Mouse (Mus musculus) NIH3T3 (cell line): ENCODE results near the gene Pxn.
A peak's percentile ranks its signal among the peaks of the same experiment; 100 is the strongest.

Experiments
- DNase-seq: peaks from one replicate; pipeline ENCODE4 v3.0.0-alpha.2; 2012; ENCODE audit warnings: low read depth

The Pxn gene

DNA sequence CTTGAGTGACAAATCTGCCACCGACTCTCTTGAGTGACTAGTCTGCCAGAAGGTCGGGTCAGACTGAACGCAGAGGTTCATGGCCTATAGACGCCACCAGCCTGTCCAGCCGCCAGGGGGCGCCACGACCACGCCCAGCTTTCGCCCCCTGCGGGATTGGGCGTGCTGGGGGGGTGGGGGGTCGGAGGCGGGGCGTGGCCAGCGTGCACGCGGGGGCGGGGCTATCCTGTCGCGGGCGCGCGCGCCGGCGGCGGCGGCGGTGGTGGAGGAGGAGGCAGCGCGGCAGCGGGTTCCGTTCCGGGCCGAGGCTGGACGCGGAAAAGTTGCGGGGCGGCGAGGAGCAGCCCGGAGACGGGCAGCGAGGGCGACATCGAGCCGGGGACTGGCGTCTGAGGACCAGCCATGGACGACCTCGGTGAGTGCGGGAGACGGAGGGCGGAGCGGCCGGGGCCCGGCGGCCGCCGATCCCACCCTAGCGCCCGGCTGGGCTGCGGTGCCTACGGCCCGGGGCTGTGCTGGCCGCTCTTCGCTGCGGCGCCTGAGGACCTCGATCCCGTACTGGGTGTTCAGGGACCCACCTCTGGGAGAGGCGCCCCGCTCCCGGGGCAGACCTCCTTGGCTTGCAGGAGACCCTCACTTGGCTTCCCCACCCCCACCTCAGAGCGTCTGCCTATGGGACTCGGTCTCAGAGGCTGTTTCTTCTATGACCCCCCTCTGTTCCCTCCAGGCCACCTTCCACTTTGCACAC, at the start of gene Pxn:
TSS of gene Pxn (plus strand) at position 223 of the 748 bp plus-strand sequence.
- DNase-seq: peak; percentile 96

DNA sequence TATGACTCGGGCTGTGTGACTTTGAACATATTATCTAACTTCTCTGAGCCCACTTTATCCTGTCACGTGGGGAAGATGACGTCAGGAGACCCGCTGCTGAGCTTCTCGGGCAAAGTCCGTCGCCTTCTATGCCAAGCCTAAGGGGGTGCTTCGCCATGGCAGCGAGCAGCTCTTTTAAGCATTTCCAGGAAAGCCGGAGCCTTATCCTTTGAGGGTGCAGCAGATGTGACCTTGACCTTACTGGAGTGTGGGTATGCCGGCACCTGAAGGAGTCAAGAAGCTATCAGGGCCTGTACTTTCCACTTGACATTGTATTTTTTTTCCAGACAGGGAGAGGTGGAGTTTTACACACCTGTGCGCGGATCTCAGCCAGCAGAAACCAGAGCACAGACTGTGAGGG, 47.6 kb upstream of the Pxn start:
- no peak for DNase-seq

DNA sequence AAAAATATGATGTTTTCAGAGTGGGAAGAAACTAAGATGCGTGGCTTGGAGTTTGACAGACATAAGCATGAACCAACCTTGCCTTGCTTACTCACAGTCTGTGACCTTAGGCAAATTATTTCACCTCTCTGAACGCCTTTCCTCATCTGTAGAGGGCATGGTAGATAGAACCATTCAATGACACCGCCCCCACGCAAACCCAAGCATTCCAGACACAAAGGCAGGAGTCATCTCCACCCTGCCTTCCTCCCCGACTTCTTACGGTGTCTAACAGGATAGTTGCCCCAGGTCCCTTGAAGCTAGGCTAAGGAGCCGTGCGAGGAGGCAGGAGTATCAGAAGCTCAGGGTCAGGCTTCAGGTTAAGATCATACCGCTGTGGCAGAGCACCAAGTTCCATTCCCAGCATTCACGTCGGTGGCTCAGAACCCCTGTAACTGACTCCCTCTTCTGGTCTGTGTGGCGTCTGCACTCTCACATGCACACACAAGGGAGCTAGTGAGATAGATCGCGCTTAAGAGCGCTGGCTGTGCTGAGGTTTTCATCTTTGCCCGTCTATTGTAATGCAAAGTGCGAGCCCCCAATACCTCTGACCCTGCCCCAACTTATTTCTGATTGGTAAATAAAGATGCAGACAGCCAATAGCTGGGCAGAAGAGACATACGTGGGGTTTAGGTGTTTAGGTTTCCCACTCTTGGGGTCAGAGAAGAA, 41.9 kb upstream of the Pxn start:
- no peak for DNase-seq

DNA sequence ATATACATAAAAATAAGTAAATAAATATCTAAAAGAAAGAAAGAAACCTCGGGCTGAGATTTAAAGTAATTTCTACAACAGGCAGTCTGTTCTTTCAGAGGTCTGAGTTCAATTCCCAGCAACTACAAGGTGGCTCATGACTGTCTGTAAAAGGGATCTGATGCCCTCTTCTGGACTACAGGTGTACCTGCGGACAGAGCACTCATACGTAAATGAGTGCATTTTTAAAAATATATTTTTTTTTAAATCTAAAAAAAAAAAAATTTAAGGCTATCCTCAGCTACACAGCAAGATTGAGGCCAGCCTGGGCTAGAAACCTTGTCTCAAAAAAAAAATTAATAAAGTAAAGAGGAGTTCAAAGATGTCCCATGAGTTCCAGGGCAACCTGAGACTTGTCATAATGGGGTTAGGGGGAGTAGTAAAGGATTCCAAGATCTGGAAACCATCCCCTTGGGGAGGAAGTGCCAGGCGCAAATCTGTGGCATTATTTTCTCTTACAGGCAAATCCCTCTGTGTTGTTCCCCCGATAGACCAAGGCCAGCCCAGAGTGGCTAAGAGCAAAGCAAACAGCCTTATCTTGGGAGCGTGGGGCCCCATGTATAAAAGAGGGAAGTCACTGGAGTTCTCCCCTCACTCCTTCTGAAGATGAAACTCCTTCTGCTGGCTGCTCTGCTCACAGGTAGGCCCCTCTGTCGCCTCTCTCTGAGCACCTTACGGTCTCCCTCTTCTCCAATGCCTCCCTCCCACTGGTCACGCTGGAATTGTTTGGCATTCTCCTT, 40.6 kb upstream of the Pxn start, which contains the start of gene Pla2g1b:
TSS of gene Pla2g1b (plus strand) at position 621 of the 779 bp plus-strand sequence.
- peak; percentile 32 for DNase-seq

DNA sequence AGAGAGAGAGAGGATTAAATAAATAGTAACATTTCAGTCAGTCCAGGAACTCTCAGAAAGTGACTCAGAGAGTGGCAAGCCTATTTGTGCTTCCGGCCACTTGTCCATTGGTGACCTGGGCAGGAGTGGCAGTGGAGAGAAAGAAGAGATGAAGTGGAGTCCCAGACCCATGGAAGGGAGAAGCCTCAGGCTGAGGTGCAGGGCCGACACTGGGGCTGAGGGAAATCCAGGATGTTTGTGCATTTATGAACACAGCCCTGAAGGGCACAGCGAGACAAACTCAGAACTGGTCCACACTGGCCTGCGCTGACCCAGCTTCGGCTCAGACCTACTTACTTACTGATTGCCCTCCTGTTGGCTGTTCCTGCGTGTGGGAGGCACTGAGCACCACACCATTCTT, 36.7 kb upstream of the Pxn start:
- DNase-seq: no peak

DNA sequence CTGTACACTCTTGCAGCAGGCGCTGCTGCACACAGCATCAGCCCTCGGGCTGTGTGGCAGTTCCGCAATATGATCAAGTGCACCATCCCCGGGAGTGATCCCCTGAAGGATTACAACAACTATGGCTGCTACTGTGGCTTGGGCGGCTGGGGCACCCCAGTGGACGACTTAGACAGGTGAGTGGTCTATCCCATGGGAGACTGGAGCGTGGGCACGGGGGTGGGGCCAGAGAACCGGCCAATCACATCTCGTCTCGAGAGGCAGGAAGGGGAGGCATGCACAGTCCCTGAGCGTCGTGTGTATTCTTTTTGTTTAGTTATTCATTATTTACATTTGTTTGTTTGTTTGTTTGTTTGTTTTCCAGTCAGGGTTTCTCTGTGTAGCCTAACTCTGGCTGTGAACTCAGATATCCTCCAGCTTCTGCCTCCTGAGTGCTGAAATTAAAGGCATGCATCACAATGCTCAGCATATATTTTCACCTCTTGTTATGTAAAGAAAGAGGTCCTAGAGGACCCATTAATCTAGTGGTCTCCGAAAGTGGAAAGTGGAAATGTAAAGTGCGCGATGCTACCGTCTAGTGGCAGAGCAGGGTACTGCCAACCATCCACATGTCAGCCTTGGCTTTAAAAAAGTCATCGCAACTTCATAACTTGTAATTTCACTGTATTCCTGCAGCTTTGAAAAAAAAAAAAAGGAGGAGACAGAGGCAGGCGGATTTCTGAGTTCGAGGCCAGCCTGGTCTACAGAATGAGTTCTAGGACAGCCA, 35.5 kb upstream of the Pxn start:
- DNase-seq: peak; percentile 73

DNA sequence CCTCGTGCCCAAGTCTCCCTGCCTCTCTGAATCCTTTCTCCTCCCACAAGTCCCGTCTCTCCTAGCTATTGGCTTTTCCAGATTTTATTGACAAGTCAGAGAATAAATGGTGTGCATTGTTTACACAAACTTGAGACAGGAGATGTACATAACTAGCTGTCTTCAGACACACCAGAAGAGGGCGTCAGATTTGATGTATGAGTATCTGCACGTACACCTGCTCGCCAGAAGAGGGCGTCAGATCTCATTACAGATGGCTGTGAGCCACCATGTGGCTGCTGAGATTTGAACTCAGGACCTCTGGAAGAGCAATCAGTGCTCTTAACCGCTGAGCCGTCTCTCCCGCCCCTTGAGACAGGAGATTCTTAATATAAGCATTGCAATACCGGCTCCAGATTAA, 33.3 kb upstream of the Pxn start:
- DNase-seq: no peak

DNA sequence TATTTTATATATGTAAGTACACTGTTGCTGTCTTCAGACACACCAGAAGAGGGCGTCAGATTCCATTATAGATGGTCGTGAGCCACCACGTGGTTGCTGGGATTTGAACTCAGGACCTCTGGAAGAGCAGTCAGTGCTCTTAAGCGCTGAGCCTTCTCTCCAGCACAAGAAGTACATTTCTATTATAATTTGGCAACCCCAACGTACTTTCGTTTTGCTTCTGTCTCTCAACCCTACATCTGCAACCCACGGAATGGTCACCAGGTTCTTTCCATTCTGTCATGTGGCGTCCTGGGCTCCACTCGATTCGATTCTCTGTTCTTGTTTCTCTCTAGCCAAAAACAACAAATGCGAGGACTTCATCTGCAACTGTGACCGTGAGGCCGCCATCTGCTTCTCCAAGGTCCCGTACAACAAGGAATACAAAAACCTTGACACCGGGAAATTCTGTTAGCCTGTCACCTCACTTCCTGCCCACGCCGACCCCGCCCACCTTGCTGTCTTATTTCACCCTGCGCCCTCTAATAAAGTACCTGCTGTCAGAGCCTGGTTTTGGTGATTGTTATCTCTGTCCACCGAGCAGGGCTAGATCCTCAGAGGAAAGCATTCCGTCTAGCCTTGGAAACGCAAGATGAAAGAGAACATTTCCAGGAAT, 32.2 kb upstream of the Pxn start:
- no peak for DNase-seq

DNA sequence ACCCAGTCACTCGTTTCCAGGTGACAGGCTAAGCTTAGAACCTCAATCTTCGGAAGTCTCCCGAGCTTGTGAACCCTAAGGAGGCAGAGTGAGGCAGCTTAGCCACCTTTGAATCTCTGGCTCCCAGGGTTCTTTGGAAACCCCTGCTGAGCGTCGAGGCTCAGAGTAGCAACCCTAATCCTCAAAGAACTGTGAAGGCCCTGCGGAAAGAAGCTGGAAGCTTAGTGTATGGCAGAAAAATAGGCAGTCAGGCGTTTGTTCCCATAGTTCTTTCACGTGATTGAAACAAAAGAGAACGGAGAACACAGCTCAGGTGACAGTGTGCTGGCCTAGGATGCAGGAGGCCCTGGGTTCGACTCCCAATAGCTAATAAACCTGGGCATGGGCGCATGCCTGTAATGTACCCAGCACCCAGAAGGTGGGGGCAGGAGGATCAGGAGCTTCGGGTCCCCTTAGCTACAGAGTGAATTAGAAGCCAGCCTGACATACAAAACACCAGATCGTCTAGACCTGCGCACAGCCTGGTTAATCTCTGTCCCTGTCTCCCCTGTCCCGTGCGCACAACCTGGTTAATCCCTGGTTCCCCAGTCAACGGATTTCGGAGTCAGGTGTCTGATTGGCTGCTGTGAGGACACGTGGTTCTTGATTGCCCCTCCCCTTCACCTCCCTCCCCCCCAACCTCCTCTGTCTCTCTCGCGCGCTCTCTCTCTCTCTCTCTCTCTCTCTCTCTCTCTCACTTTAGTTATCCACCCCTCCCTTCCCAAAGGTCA, 31.0 kb upstream of the Pxn start:
- no peak for DNase-seq

DNA sequence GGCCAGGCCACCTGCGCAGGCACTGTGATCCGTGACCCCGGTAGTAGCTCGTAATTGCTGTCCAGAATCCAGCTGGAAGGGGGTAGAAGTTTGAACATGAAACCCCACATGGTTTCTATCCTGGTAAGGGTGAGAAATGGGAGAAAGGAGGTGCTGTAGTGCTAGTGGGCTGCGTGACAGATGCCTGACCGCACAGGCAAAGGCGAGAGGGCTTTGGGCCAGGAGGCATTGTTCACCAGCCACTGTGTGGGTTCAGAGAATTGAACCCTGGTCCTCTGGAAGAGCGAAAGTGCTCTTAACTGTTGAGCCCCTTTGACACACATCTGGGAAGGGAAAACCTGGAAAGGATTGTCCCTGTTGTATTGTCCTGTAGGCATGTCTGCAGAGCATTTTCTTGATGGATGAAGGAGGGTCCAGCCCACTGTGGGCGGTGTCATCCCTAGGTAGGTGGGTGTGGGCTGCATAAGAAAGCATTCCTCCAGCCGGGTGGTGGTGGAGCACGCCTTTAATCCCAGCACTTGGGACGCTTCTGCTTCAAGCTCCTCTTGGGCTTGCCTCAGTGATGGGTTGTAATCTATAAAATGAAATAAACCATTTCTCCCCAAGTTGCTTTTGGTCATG, 30.3 kb upstream of the Pxn start:
- DNase-seq: no peak

DNA sequence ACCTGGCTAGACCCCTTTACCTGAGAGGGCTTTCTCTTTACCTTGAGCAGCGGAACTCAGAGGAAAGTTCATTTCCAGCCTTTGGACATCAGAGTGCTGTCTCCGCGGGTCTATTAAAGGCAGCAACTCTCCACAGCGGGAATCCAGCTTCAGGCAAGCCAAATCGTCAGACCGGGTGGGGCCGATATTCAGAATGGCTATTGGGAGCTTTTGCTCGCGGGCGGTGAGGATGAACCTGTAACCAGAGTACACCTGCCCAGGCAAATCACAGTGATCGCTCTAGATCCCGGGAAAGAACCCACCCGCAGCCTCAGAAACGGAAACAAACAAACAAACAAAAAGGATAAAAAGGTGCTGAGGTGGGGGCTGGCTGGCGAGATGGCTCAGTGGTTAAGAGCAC, 26.9 kb upstream of the Pxn start:
- DNase-seq: no peak

DNA sequence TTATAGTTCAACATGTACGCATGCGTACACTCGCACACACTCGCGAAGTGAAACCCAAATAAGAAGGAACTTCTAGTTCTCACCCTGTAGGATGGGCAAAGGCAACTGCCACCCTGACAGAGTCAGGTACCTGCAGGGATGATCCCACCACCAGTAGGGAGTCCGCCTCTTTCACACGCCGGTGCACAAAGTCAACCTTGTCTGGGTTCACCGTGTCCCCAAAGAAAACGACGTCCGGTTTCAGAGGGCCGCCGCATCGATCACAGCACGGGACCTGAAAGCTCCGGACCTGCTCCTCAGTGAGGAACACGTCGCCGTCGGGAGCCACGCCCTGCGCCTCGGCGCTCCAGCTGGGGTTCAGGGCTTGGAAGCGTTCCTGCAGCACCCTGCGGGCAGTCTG, 26.4 kb upstream of the Pxn start:
- no peak for DNase-seq

DNA sequence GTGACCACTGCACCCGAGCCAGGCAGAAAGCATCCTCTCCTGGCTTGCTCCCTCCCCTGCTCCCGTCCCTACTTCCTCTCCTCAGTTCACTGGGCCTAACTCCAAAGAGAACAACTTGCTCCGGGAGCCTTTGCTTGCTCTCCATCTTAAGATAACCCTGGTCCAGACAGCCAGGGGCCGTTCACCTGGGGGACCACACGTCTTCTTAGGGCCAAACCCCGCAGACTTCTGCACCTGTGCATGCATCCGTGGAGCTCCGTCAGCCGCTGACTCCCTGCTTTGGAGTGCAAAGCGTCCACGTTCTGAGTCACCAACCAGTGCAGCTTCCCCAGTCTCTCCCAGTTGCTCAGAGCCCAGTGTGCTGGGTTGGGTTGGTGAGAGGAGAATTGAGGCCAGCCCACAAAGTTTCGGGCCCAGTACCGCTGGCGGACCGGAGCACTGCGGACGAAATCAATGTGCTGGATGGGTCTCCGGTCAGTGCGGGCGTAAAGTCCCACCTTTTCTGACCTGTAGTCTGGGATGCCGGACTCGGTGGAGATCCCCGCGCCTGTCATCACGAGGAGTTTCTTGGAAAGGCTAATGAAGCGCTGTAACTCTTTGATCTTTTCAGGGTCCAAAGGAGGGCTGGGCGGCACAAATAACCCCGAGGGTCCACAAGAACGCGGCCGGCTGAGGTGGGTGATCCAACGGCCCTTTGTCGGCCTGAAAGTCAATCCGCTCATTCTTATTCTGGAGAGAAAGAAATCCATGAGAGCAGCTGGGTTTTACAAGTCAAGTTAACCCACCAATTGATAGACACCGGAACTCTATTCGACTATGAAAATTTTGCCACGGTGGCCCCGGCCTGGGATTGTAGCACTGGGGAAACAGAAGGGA, 23.8 kb upstream of the Pxn start:
- no peak for DNase-seq

DNA sequence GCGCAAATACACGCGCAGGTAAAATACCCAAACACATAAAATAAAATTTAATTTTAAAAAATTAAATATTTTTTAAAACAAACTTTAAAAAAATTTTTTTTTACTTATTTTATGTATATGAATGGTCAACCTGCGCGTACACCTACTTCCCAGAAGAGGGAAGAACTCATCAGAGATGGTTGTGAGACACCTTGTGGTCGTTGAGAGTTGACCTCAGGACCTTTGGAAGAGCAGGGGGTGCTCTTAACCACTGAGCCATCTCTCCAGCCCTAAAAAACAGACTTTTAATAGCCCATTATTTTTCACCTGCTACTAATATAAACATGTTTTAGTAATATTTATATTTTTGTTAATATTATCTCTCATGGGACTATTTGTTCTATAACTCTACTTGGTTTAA, 23.1 kb upstream of the Pxn start:
- no peak for DNase-seq

DNA sequence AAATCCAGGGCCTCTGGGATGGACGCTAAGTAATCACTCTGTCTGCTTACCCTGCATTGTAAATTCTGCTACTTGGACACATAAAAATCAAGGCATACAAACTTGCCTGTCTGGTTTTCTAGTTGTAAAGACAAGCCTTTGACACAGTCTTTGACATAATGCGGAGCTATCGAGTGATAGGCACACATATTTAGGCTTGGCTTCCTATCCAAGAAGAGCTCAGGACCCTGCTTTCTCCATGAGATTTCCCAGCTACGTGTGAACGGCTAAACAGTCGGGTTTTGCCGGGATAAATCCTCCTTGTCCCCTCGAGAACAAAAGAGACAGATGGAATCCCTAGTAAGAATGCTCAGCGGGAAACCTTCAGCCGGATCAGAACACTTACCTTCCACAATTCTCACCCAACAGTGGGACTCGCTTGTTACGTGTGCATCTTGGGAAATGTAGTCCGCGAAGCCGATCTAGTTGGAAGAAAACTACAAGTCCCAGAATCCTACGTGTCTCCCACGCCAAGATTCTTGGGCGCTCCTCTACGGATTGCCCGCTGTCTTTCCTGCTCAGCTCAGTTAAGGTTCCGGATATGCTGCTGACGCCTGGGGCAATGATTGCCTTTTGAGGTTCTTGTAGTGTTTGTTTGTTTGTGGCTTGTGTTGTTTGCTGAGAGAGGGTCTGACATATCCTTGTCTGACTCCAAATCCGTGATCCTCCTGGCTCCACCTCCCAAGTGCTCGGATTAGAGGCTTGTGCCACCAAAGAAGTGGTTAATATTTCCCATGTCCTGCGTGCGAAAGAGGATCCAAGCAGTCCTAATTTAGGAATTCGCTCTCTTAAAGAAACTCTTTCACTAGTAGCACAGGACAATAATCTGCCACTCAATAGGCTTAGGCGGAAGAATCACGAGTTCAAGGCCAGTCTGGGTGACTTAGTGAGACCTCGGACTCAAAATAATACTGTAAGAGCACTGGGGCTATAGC, 22.2 kb upstream of the Pxn start, which contains the start of gene Sirt4:
TSS of gene Sirt4 (minus strand) at position 779 of the 974 bp plus-strand sequence.
- peak; percentile 95 for DNase-seq

DNA sequence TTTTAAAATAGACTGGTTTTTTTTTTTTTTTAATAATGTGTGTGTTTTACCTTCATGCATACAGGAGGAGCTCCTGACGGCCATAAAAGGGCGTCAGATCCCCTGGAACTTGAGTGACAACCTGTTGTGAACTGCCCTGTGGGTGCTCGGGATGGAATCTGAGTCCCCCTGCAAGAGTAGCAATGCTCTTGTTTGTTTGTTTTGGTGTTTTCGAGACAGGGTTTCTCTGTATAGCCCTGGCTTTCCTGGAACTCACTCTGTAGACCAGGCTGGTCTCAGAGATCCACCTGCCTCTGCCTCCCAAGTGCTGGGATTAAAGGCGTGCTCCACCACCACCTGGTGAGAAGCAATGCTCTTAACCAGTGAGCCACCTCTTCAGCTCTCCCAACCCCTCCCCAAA, 21.5 kb upstream of the Pxn start:
- DNase-seq: no peak

DNA sequence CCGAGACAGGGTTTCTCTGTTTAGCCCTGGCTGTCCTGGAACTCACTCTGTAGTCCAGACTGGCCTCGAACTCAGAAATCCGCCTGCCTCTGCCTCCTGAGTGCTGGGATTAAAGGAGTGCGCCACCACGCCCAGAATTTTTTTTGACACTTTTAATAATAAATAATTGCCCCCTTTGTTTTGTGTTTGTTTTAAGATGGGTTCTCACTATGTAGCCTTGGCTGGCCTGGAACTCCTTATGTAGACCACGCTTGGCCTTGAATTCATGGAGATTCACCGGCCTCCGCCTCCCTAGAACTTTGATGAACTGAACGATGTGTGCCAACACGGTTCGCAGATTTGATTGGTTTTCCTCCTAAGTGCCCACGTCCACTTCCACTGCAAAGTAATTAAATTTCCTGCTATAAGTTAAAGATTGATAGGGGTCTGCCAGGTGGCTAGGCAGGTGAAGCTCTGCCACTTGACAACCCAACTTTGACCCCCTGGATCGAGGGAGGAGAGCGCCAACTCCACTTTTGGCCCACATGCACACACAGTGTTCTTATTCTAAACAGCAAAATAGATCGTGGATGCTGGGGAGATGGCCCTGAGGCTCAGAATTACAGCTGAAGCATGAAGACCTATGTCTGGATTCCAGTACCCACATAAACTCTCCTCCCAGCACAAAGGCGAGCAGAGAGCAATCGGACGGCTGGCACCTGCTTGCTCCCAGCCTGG, 20.8 kb upstream of the Pxn start:
- no peak for DNase-seq
